Mouse (Mus musculus) colon, adult 2 months (tissue): ENCODE results near the gene Ist1. TPM values are rescaled to one million over a fixed set of nuclear protein-coding genes. Genes with fewer than 3 reads are reported as not detected.

Experiments used
- polyA plus RNA-seq: library from polyadenylated mRNA; depleted of rRNA; stranded (reverse); fragments of >200 nt; gene quantifications from 2 replicates; pipeline ENCODE4 v1.2.3, GENCODE M21; 2012; rRNA removed

The Ist1 gene
- polyA plus RNA-seq: 38.7 and 43.8 TPM in 2 replicates

DNA sequence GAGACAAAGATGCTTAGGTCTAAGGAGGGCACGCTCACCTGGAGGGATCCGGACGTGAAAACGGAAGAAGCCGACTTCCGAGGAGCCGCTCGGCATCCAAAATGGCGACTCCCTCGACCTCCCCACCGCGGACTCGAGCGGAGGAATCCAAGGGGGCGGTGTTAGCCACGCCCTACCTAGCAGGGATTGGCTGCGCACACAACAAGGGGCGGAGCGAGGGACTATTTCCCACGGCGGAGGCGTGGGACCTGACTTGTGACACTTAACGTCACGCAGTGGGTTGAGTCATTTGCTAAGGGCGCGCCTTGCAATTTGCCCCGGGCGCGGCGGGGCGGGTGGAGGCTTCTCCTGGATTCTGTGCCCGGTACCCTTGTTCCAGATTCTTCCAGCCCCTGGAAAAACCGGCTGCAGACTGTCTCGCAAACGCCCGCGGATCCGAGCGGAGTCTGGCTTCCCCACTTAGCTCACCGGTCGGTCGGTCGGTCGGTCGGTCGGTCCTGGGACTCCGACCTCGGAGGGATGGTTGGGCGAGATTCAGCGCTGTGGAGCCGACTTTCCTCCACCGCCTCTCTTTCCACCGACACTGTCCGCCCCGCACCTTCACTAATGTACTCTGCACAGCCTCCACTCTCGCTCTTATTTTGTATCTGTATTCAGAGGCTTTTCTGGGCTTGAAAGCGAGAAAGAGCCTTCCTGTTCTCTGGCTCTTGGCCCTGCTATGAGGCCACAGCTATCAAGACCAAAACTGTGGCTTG, at the start of gene Ist1:
Gene Ist1, minus strand, starts transcription at position 115 of the 755 bp plus-strand sequence.

GRCm38 (mm10) chr8:109737237-109738048, 44.4 kb upstream of the Ist1 start, which contains the start of gene Atxn1l:
TSS of gene Atxn1l (minus strand) at chr8:109737739.

DNA sequence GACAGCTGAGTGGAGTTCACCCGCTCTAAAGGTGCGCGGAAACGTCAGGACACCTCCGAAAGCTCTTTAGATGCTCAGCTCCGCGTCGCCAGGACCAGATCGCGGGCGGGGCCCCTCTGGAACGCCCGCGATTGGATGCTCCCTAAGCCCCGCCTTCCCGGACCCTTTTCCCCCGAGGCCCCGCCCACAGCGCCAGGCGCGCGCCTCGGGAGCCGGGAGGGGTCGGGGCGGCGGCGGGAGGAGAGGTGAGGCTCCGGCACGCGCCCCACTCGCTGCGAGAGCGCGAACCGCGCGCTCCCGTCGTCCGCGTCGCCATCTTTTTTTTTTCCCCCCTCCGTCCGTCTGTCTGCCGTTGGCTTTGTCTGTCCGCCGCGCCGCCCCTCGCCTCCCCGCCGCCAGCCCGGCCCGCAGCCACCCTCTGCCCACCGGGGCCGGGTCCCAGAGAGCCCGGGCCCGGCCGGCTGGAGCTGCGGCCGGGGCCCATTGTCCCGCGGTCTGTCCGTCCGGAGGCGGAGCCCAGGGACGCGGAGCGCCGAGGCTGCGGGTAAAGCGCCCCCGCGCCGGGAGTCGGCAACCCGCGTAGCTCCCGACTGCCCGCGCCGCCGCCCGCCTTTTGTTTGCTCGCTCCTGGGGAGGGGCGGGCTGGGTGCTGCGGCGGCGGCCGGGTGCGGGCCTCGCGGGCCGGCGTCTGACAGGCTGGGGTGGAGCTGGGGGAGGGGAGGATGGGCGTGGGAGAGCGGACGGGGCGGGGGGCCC, 12.4 kb upstream of the Ist1 start, which contains the start of gene Zfp821:
Gene Zfp821, plus strand, starts transcription at position 227 of the 756 bp plus-strand sequence.

Other genes starting within 250 kb of the Ist1 start
- not detected in 2 replicates for gene Pmfbp1, start 199.2 kb downstream of the Ist1 start, polyA plus RNA-seq
- gene Dhx38, start 127.4 kb downstream of the Ist1 start, polyA plus RNA-seq: 16.8 and 18.2 TPM in 2 replicates
- gene Txnl4b, start 127.4 kb downstream of the Ist1 start, polyA plus RNA-seq: 2.2 and 3.0 TPM in 2 replicates
- 5.5 and 15.0 TPM in 2 replicates for gene Hp, start 114.1 kb downstream of the Ist1 start, polyA plus RNA-seq
- gene Dhodh, start 84.6 kb downstream of the Ist1 start, polyA plus RNA-seq: 16.3 and 18.8 TPM in 2 replicates
- gene Pkd1l3, start 78.7 kb downstream of the Ist1 start, polyA plus RNA-seq: 0.02 and 0.03 TPM in 2 replicates
- 9.8 and 9.9 TPM in 2 replicates for gene Zfp821, start 12.3 kb upstream of the Ist1 start, polyA plus RNA-seq
- gene Atxn1l, start 44.5 kb upstream of the Ist1 start, polyA plus RNA-seq: 15.9 and 17.3 TPM in 2 replicates
- gene Ap1g1, start 85.3 kb upstream of the Ist1 start, polyA plus RNA-seq: 21.0 and 21.6 TPM in 2 replicates
- gene Phlpp2, start 175.3 kb upstream of the Ist1 start, polyA plus RNA-seq: 13.4 and 13.8 TPM in 2 replicates